Mouse (Mus musculus) adrenal gland, adult 18-20 months (tissue): ENCODE results near the gene Sepsecs. TPM values are rescaled to one million over a fixed set of nuclear protein-coding genes. Genes with fewer than 3 reads are reported as not detected.
A peak's percentile ranks its signal among the peaks of the same experiment; 100 is the strongest.

ENCODE experiments used
- DNase-seq, 2 experiments: peaks; one replicate each; pipeline ENCODE4 v3.0.0; 2021 to 2022; ENCODE audit warnings: low spot score in 2 of 2
- total RNA-seq, 2 experiments: library from RNA; stranded (reverse); gene quantifications; 1 replicate in 1 of 2; 2 replicates in 1 of 2; pipeline ENCODE4 v1.2.3; 2021

Gene Sepsecs
- total RNA-seq, 2 experiments from 2014 or later, result 13.0 to 14.3 TPM

- DNase-seq, result no peak
These were observed 17.4 kb downstream of the Sepsecs start for GRCm38 (mm10) chr5:52652086-52652485.

- DNase-seq, result no peak
These were observed 25.3 kb downstream of the Sepsecs start for GRCm38 (mm10) chr5:52643947-52644840.

DNA sequence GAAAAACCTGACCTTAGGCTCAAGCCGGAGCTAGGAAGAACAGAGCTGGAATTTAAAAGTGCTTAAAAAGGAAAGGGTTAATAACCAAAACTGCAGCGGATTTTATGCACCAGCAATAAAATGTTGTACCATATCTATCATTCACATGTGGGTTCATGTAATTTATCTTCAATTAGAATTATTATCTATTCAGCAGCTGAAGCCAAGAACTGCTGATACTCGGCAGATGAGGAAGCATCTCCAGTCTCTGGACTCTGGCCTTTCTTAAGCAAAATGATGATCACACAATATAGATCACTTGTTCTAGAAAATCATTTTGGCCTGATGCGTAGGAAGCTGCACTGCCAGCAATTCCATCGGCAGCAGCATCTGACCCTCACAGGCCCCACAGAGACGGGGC lies 27.8 kb downstream of the Sepsecs start:
- no peak for DNase-seq

DNA sequence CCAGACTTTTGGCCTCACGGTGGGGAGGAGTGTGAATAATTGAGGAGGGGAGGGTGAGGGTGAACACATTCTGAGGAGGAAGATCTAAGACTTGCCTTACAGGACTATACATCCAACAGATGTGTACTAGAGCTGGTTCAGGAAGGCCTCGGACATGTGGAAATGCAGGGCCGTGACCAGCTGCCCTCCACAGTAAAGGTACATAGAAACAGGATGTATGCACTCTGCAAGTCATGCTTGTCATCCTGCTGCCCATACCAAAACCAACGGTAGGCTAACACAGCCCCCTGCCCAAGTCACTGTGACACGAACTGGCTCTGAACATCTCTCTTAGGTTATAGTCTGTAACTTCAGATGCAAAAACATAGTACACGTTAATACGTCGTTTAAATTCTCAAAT lies 30.6 kb downstream of the Sepsecs start:
- no peak for DNase-seq

DNA sequence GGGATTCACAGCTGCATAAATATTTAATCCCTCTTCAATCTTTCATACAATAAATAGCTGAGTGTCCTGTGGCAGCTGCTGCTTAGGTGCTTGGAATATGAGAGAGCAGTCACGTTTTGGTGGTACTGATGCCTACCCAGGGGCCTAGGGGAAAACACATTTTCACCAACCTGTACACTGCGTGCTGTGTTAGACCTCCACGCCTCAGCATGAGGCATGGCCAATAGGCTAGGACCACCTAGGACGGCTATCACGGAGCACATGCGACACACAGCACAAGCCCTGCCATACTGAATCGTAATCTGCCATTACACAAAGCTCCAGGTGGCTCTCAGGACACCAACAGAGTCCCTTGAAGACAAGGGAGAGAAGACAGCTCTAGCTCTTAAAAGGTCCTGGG lies 31.5 kb downstream of the Sepsecs start:
- peak in 1 of 2 experiments; percentile 6 for DNase-seq

GRCm38 (mm10) chr5:52636923-52637322 lies 32.6 kb downstream of the Sepsecs start:
- no peak for DNase-seq

DNA sequence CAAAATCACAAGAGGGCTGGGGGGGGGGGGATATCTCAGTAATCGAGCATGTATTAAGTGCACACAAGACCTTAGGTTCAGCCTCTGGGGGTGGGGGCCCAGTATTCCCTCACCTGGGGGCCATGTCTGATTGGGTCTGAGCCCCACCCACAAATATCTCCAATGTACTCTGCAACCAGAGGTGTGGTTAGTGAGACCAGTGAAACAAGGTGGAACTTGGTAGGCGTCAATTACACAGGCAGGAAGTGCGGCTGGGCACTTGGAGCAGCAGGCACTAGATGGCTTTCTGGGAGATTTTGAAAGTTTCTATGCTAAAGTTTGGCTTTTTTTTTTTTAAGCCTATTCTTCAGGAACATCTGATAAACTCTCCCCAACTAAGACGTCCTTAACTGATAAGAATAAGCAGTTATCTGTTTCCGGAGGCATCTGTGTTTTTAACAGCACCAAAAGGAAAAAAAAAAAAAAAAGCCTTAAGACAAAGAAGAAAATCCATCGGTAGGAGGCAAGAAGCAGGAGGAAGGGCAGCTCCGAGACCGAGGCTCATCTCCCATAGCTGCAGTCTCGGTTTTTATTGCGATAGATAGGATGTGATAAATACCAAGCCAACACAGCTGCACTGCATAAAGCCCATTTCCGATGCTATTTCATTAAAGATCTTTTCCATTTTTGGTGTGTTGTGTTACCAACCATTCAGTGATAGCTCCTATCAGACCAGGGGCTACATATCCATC lies 33.3 kb downstream of the Sepsecs start:
- no peak for DNase-seq

DNA sequence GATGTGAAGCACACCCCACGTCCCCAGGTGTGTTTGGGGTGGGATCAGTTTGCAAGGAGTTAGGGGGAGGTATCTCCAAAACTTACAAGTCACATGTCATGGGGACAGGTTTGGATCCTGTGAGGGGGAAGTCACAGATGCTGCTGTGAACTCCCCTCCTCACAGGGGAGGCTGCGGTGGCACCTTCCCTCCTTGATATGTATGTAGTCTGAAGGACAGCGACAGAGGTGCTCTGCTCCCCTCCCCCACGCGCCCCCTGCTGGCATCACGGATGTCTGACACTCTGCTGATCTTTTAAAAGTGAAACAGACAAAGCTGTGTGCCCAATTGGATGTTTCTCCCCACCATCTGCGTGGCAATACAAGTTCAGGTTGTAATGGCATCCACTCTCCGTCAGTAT lies 35.5 kb downstream of the Sepsecs start:
- peak; percentile 33 to 57 for DNase-seq

- no peak for DNase-seq
These were observed 39.0 kb downstream of the Sepsecs start for GRCm38 (mm10) chr5:52630541-52630940.

GRCm38 (mm10) chr5:52629214-52629613 lies 40.3 kb downstream of the Sepsecs start:
- DNase-seq, result no peak

DNA sequence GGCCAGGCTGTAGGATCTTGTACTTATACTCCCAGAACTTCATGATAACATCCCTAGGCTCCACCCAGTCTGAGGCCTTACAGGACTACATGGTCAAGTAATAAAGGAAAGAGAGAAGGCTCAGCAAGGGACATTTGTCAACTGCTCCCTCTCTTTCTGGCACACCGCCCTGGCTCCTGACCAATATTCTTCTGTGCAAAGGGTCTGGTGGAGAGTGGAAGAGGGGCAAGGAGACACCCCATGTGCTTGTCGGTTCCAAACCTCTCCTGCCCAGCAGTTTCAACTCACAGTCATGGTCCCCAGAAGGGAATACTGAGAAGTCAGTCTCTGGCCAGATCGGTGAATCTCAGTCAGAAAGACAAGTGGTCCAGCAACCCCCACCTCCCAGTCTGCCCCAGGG lies 40.7 kb downstream of the Sepsecs start:
- no peak for DNase-seq

DNA sequence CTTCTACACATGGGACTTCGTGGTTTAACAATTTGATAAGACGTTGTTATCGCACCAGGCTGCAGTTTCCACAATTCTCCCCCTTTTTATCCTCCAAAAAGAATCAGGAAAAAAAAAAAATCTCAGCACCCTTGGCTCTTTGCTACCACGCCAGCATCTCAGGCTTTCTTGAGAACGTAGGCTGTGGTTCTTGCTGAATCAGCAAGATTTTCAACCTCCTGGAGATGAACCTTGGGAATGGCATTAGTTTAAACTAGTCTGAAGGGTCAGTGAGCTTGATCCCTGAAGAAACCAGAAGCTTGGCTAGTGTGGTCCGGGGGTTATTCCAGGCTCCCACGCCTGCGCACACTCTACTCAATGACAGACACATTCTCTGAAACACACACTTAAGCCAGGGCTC lies 41.8 kb downstream of the Sepsecs start:
- no peak for DNase-seq

GRCm38 (mm10) chr5:52626092-52626491 lies 43.4 kb downstream of the Sepsecs start:
- DNase-seq, result no peak

DNA sequence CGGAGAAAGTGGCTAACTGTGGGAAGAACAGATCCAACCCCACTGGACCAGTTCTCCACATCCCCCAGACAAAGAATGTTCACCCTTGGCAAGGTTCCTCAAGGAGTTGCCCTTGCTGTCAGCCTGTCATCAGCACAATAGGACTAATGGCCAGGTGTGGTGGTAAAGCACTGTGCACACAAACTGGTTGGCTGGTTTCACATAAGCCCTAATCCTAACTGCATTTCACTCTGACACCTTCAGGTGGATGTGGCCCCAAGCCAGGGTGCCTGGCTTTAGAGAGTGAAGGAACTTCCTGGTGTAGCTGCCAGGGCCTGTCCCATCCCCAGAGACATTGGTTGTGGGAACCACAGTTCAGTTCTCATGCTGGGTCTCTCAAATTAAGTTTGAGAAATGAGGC lies 44.6 kb downstream of the Sepsecs start:
- DNase-seq, result no peak

- DNase-seq, result no peak
These were observed 46.4 kb downstream of the Sepsecs start for GRCm38 (mm10) chr5:52623099-52623498.

DNA sequence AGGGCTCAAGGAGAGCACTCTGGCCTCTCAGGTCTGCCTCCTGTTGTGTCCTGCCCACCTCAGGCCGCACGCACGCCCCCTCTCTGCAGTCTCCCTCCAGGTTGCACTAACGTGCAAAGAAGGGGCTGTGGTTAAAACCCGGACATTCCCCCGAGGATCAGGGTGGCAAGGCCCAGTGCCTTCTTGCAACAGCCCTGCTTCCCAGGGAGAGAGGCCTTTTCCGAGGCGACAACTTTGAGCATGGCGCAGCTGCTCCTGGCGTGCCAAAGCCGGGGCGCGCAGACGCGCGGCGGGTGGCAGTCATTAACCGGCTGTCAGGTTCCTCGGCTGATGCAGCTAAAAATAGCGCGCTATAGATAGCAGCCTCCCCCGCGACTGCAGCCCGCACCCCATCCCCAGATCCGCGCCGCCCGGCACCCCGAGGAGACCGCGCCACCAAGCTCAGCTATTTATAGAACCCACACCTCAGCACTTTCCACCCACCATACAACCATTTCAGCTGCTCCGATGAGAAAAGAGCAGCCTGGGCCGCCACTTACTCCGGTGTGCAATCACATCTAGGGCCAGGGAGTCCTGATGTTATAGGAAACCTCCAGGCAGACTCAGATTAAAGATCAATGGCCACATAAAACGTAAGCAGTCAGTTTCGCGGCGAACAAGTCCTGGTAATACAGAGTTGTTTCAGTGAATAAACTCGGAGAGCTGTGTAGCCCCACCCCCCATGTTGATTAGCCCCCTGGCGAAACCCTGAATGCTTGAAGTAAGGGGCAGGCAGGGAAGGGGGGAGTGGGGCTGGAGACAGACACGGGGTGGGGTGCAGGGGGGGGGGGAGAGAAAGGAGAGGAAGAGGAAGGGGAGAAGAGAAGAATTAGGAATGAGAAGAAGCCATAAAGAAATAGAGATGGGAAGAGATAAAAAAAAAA lies 50.9 kb downstream of the Sepsecs start:
- no peak for DNase-seq

DNA sequence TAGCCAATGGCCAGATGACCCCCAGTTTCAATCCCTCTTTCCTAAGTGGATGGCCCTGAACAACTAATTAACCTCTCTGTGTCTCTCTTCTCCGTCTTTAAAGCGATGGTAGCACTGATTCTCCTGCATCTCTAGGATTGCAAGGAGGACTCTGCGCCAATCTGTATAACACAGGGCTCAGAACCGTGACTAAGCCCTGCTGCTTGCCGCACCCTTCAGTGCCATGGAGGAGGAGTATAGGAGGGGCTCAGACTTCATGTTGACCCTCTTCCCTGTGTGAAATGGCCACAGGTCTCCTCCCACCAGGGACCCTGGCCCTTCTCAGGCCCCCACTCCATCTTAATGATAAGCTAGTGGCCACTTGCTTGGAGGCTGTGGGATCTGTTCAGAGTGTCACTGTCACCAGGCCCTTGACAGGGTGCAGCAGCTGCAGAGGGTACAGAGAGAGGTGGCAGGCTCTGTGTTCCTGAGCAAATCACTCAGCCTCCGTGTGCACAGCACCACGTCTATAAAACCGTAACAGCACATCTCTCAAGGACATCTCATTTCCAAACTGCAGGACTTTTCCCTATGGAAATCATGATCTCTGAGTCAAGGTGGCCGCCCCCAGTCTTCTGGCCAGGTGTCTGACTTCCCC lies 51.7 kb downstream of the Sepsecs start:
- no peak for DNase-seq

- no peak for DNase-seq
These were observed 53.0 kb downstream of the Sepsecs start for GRCm38 (mm10) chr5:52616549-52616948.

GRCm38 (mm10) chr5:52615421-52615820 lies 54.1 kb downstream of the Sepsecs start:
- no peak for DNase-seq

DNA sequence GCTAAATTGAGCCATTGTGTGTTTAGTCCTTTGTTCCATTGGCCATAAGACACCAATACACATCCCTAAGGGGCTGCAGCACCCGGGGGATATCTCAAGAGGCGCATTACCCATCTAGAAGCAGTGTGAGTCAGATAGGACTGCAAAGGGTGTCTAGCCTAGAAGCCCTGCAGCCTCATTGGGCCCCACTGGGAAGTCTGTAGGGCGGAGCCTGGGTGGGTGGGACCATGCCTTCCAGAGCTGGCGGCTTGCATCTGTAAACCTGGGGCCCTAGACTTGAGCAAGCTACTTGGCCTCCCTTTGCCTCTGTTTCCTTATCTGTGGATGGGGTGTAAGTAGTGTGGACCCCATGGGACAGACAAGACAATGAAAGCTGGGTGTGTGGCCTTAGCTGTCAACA lies 54.8 kb downstream of the Sepsecs start:
- no peak for DNase-seq

- DNase-seq, result no peak
These were observed 56.7 kb downstream of the Sepsecs start for GRCm38 (mm10) chr5:52612776-52613175.
